Mouse (Mus musculus): ENCODE measurements around the gene Gm8909.
"Not testable (repeated sequence)": the region's sequence is repeated elsewhere in the genome, so short reads cannot be mapped to it uniquely, and the experiment has no call there.

DNA sequence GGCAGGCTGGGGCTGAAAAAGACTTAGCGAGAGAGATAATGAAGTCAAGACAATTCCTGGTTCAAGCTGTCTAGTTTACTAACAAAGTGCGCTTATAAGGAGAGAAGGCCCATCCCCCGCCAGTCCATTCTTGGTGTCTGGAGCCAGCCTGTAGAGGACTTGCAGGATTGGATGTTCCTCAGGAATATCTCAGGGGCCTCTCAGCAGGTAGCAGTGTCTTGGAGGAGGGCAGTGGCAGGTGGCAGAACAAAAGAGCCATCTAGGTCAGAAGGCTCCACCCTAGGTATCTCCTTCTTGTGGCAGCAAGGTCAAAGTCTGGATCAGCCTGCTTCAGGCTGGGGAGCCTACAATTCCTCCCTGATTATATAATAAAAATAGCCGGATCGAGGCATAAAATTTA is 19.9 kb downstream of the Gm8909 start:
- not testable (repeated sequence) for TF ChIP-seq CTCF (IDR thresholded peaks at IDR 0.05; ENCODE audit: borderline replicate concordance, control insufficient read depth, extremely low read depth, insufficient read depth, low read length, poor library complexity); POLR2A (IDR thresholded peaks at IDR 0.05; ENCODE audit: control insufficient read depth, extremely low read depth, insufficient read depth, low read length, poor library complexity)
